Mouse (Mus musculus) thymus, postnatal 36 days (tissue): ENCODE results near the gene Tomm40l.

Source experiments
- DNase-seq, 2 experiments: peaks; one replicate each; pipeline ENCODE4 v3.0.0; 2022; ENCODE audit warnings: mixed read lengths in 2 of 2

The Tomm40l gene

DNA sequence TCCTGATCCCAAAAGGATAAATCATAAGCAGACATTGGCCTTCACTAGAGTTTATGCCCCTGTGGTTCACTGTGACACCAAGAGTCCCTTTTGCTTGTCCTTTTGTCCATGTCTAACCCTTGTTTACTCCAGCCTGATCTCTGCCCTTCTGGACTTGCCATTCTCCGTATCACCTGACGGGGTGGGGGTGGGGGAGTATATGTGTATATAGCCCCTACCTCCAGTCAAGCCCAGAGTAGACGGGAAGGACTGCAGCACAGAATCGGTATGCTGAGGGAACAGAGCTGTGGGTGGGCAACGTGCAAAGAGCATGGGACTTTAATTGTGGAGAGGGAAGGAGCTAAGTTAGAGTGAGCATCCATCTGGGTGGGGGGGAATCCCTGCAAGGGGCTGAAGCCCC, 2.5 kb upstream of the Tomm40l start, which contains the start of gene Apoa2:
Gene Apoa2, plus strand, starts transcription at position 198 of the 400 bp plus-strand sequence.
- DNase-seq = no peak

DNA sequence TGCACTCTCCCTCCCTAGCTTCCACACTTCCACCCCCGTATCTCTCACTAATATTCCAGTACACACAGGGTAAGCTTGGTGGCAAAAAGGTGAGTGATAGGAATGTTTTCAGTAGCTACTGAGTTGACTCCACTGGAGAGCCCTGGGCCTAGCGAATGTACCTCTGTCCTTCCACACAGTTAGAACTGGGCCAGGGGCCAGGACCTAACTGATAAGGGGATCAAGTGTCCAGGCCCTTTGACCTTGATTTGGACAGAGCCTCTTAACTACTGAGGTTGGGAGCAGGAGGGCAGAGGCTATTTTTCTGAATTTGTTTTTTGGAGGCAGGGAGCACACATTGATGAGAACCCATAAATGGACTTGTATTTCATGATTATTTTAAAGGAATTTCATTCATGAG, 1.5 kb upstream of the Tomm40l start:
- DNase-seq = no peak

DNA sequence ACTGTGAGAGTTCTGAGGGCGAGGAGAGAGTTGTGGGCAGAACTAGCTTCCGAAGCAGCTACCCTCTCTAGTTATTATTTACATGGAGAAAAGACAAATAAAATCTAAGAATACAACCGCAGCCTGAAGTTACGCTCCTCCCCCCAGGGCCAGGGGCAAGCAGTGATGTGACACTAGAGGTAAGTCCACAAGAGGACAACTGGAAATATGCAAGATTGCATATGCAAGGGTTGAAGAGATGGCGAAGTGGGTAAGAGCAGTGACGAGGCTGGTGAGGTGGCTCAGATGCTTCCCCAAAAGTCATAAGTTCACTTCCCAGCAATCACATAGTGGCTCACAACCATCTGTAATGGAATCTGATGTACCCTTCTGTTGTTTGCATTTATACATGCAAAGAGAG, 854 bp upstream of the Tomm40l start:
- DNase-seq = no peak

DNA sequence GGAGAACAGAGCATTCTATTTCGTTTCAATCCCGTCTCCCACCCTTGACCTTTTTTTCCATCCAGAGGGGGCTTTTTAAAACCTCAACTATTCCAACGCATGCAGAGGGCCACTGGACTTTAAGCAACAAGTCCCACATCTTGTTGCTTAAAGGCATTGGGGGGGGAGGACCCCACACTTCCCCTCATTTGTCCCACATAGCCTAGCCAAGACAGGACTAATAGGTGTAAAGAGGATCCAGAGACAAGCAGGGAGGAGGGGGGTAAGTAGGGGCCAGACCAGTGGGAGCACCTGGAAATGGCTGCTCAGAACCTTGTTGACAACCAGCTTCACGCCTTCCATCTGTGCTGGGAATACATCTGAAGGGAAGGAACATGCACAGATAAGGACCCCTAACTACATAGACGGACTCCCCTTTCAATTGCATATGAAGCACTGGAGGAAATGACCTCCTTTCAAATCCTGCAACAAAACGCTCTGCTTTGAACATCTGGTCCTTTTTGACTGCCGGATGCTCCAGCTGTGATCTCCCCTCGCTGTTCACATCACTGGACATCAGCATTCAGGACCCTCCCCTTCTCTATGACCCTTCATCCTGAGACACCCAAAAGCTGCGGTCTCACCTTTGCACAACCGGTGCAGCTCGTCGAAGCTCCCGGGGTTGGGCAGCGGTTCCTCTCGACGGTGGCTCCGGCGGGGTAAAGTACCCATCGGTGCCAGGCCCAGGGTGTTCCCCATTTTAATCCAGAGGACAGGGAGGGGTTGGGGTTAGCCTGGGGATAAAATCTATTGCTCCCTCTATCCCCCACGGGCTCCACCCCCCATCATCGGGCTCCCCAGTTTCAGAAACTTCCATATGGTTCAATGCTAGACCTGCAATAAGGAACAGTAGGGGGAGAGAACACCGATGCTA, 777 bp downstream of the Tomm40l start:
- DNase-seq = peak; percentile 22 to 40

DNA sequence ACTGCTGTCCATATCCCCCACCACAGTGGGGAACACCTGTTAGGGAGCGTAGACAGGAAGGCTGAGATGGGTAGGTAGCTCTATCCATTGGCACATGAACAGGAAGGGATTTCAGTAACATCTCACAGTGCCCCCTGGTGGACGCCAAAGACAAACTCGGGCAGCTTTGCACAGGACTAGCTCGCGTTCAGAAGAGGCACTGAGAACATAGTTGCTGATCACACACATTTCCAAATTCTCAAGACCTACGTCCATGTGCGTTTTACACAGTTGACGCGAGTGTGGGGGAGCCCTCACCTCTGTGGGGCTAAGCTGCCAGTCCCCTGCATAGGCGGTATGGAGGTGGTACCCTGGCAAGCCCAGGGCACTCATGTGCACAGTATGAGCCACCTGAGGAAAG, 1.4 kb downstream of the Tomm40l start:
- DNase-seq = peak; percentile 71 to 74

DNA sequence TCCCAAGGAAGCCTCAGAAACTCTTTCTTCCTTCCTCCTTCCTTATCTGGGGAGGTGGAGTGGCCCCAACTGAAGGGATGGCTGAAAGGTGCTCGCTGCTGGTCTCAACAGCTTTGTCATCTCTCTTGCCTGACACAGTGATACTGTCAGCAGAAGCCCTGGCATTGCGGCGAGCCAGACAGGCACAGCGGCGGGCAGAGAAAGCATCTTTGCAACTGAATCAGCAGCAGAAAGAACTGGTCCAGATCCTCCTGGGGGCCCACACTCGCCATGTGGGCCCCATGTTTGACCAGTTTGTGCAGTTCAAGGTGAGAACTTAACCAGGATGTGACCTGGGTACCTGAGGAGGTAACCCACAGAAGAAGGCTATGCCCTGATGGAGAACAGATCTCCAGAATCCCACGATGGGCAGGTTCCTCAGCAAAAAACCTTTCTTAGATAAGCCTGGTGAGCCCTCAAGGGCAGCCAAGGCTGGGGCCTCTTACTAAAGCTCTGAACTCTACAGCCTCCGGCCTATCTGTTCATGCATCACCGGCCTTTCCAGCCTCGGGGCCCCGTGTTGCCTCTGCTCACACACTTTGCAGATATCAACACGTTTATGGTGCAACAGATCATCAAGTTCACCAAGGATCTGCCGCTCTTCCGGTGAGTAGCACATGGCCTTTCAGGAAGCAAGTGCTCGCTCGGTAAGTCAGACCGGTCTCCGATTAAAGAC, 5.9 kb downstream of the Tomm40l start:
- DNase-seq = no peak

DNA sequence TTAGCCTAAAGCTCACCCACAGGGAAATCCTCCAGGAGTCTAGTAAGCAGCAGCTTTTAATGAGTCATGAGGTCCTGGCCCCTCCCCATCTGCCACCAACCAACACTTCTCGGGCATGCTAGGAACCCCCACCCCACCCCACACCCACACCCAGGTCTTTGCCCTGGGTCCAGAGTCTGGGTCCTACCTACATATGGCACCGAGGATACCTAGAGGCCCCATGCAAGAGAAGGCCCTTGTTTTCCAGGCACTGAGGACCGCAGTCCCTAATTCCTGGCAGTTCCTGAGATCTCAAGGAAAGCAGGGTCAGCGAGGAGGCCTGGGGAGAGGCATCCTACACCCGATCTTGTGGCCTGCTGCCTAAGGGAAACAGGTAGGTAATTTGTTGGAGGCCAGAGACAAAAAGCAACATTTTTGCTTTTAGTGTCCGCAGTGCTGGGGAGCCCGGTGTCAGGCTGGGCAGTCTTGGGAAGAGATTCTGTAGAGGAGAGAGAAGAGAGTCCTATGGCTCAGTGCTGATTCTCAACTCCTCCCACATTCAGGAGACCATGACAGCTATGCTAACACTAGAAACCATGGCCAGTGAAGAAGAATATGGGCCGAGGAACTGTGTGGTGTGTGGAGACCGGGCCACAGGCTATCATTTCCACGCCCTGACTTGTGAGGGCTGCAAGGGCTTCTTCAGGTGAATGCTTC, 8.4 kb downstream of the Tomm40l start, which contains the start of gene Nr1i3:
Gene Nr1i3, plus strand, starts transcription at position 170 of the 696 bp plus-strand sequence.
- no peak for DNase-seq

DNA sequence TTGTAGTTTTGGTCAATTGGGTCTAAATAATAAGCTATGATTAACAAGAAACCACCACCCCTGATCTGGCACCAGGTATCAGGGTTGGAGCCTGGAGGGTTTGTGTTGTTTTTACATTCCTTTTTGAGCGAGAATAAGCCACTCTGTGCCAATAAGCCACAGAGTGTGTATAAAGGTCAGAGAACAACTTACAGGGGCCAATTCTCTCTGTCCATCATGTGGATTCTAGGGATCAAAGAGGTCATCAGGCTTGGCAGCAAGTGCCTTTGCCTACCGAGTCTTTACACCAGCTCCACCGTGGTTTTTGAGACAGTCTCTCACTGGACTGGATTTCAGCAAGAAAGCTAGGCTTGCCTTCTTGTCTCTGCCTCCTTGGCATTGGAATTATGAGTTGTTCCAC, 9.5 kb downstream of the Tomm40l start:
- no peak for DNase-seq

DNA sequence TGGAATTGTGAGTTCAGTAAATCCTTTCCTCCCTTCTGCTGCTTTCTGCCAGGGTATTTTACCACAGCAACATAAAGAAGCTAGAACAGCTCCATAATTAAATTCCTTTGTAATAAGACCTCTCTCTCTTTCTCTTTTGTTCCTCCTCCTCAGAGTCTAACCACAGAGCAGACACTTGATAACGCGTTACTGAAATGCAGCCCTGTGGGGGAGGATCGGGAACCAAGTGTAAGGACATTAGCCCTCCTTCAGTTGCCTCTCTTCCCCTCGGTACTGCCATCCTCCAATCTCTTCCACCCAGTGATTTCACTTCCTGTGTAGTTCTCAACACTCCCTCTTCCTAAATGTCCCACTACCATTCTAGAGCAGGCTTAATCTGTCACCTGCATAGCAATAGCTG, 12.9 kb downstream of the Tomm40l start:
- no peak for DNase-seq

DNA sequence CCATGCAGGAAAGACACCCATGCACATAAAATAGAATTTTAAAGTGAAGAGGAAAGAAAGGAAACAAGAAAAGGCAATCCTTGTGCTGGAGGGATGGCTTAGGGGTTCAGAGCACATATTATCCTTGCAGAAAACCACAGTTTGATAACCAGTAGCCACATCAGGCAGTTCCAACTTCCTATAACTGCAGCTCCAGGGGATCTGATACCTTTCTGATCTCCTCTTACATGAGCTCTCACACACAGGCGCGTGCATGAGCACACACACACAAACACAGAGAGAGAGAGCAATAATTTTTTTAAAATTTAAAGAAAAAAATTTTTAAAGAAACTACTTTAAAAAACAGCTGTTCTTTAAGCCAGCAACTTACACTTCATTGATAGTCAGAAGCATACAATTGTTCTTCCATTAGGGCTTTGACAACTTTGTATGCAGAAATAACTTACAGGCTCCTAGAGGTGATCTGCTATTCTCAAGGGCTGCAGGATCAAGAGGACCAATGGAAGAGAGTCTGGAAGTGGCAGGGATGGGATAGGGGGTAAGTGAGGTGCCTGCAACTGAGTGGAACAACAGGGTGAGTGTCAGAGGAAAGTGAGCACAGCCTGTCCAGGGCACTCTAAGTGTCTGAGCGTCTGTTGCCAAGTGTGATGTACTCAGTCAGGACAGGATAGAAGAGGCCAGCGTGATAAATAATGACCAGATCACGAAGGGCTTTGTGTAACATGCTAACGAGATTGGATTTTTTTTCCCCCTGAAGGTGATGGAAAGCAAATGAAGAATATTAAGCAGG, 16.4 kb downstream of the Tomm40l start:
- DNase-seq = no peak

DNA sequence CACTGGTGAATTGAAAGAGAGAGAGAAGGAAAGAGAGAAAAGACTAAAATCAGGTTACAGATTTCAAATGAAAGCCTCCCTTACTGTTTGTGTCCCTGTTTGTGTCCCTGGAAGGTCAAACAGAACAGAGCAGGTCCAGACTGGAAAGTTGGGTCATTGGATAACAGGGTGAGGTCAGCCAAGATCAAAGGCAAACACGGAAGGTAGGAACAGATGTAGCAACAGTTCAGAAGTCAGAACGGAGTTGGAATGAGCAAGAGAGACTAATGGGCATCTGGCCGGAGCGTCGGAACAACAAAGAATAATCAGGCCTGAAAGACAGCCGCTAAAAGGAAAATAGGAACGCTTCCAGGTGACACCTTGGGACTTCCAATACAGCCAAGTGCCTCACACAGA, 18.1 kb downstream of the Tomm40l start:
- no peak for DNase-seq

DNA sequence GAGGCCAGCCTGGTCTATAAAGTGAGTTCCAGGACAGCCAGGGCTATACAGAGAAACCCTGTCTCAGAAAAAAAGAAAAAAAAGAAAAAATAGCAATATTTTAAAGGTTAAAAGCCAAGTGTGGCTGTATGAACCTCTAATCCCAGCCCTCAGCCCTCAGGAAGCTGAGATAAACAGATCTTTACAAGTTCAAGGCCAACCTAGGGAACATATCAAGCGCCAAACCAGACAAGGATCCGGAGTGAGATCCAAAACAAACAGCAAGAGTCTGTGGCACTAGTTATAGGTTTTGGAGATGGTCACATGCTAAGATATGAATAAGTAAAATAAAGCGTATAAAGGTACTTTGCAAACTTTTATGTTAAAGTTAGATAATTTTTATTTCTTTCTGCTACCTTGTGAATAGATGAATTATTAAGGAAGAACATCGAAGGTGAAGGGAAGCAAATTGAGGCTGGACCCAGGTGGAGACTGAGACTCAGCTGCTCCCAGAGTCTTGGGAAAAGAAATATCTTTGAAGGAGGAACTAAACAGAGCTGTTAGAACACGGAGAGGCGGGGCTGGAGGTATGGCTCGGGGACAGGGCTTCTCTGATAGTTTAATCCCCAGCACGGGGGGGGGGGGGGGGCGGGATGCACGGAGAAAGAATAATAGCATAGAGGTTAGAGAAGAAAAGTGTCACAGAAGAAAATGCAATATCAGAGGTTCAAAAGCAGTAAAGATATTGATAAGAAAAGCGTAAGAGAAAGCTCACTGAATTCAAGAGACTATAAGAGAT, 18.7 kb downstream of the Tomm40l start:
- DNase-seq = no peak

DNA sequence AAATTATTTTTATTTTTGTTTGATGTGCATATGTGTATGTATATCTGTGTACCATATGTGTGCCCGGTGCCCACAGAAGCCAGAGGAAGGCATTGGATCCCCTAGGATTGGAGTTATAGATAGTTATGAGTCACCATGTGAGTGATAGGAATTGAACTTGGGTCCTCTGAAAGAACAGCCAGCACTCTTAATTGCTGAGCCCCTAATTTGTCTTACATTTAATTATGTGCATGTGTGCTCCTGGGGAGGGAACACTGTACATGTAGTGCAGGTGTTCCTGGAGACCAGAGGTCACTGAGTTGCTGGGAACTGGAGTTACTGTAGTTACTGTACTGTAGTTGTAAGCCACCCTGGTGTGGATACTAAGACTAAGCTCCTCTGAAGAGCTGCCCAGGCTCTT, 21.5 kb downstream of the Tomm40l start:
- no peak for DNase-seq

DNA sequence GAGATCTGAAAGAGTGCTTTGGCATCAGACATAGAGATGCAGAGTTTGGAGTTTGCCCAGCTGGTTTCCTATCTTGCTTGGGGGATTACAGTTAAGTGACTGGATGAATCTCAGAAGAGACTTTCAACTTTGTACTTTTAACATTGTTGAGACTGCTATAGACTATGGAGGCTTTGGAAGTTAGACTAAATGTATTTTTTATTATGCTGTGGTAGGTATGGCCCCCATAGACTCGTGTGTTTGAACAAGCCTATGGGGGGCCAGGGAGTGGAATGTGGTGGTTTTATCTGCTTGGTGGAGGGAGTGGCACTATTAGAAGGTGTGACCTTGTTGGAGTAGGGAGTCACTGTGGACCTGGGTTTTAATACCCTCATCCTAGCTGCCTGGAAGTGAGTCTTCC, 22.8 kb downstream of the Tomm40l start:
- DNase-seq = no peak

DNA sequence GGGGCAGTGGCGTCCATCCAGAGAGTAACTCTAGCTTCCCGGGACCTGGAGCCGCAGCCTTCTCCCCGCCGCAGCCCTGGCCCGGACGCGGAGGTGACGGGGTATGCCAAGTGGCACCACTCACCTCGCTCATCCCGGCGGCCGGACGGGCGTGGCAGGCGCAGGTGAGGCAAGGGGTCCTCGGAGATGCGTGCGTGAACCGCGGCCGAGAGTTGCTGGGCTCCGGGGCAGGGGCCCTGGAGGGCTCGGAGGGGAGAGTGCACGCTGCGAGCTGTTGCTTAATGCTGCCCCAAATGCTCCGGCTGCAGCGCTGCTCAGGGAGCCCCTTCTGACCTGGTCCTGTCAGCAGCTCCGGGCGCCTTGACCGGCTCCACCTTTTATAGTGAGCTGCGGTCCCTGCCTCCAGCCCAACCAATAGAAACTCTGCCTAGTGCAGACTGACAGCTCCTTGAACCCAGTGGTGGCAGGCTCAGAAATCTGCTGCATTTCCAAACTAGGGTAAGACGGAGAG, 26.4 kb downstream of the Tomm40l start, which contains the start of gene Pcp4l1:
Gene Pcp4l1, minus strand, starts transcription at position 382 of the 511 bp plus-strand sequence.
- DNase-seq = no peak

DNA sequence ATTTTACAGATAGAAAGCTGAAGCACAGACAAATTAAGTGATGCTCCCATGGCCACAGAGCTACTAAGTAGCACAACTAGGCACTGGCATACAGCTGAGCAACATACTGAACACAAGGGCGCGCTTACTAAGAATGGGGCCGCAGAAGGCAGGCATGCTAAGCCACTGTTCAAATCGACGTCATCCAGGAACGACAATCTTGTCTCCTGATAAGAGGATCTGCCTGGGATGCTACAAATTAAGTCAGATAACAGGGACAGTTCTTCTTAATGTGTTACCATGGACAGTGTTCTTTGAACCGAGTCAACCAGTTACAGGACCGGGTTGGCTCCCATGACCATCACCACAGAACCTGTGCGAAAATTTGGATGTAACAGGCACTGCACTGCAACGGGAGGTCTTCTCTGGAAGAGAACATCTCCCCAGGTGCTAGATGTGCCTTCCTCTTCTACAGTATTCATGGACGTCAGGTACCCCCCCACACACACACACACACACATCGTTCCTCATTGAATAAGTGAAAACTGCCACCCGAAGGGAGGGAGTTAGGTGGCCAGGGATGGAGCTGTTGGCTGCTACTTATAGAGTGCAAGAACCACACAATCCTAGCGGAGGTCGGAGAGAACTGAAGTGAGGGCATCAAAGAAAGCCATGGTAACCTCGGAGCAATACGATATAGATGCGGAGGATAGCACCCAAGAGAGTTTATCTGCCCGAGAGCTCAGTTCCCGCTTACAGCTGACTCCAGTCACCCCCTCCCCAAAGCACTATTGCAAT, 27.1 kb downstream of the Tomm40l start:
- no peak for DNase-seq

DNA sequence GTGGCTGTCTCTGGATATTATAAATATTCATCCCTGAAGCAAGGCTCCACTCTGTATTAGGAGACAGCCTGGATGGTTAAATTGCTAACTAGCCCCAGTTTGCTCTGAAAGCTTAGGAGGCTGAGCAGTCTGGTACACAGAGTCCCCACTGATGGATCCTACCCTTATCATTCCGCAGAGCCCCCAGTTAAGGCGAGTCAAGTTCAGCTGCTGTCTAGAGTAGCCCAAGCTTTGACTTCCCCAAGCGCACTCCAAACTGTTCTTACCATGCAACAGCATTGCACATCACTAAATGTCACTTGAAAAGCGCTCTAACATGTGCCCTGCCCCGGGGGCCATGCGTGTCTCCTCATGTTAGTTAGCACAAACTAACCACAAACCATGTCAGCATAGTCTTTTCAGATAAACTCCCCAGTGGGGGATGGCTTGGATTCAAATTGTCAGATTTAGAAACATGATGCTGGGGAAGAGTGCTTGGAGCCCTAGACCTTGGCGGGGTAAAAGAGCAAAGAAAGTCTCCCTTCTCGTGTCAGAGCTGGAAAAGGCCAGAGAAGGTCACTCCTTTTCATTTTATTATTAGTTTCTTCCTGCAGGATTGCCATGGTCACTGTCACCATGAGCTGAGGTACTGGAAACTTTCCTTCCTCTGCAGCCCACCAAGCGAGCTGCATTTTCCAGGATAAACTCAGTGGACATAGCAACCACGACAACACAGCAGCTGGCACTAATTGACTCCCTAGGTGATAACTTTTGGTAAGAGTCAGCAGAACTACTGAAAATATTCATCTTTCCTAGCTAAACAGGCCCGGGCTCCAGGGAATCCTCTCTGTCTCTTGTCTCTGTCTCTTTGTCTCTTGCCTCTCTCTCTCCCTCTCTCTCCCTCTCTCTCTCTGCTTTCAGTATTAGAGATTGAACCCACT, 28.1 kb downstream of the Tomm40l start:
- DNase-seq = no peak

DNA sequence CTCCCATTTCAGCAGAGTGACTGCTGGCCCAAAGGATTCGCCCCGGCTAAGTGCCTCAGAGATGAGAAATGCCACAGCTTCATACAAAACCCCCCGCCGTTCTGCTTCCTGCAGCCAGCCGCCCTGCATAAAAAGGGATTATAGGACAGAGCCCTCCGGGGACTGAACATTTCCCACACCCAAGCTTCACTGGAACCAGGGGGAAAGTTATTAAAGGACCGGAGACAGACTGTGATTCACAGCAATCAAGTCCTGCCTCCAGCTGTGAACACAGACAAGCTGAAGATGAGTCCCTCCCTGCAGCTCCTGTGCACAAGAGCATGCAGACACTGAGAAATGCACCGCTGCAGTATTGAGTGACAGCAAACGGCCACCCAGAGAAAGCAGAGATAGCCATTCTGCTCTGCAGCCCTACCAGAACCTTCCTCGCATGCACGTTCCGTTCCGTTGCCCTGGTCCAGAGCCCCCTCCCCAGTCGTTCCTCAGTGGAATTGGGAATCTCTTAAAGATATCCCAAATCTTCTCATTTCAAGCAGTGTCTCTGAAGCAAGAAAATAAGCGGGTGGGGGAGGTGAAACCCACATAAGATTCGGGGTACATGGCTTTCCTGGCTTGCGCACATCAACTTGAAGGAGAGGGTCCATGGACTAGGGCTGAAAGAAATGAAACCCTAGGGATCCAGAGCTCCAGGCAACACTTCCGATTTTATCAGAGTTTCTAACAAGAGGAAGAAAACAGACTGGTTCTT, 29.0 kb downstream of the Tomm40l start:
- no peak for DNase-seq

DNA sequence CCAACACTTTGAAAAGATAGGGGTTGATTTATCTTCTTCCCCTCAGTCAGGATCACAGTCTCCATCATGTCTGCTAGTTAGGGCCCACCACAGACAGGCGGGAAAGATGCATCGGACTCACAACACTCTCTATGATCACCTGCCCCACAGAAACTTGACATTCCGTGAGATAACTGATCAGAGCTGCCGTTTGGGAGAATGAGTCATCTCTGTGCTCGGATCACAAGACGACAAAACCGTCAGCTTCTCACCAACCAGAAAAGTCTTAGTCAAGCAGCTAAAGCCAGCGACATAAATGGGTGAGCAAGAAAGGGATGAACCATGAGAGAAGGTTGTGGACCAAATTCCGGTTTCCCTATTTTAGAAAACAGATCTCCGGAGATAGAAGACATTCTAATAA, 30.0 kb downstream of the Tomm40l start:
- no peak for DNase-seq
